Mouse (Mus musculus) adrenal gland, adult (tissue): ENCODE data around the gene H2-M5.

Source experiments
- DNase-seq, 2 experiments: peaks; one replicate each; pipeline ENCODE4 v3.0.0; 2022 to 2023; ENCODE audit warnings: low spot score in 1 of 2; ENCODE audit not compliant: inconsistent age in 2 of 2

The H2-M5 gene

DNA sequence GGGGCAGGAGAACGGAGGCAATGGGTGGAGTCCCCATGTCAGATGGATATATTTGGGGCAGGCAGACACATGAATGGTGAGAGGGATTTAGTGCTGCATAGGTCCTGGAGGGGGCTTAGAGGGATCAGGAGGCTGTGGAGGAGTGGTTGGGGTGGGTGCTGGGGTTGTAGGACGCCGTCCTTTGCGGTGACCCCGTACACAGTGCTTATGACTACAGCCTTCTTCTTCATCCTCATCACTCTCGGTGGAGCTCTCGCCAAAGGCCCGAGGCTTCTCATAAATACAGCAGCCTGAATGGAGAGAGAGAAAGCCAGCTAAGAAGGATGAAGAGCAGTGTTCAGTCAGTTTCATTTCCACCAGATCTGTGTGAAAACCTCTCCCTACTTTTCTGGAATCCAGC, 40.1 kb downstream of the H2-M5 start:
- DNase-seq, result no peak

DNA sequence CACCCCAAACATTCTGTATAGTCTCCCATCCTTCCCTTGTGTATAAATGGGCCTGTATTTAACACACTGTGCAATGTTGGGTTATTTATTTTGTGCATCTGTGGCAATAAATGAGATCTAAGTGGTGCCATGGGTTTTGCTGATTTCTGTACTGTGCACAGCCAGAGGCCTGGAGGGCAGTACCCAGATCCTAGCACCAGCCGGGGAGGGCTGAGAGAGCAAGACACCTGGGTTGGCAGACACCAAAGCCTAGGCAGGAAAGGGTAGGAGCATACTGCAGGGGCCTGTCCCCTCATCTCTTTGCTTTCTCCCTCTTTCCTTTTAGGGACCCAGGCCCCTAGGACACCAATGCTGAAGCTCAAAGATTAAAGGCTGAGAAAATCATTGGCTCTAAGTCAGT, 41.1 kb downstream of the H2-M5 start:
- no peak for DNase-seq

DNA sequence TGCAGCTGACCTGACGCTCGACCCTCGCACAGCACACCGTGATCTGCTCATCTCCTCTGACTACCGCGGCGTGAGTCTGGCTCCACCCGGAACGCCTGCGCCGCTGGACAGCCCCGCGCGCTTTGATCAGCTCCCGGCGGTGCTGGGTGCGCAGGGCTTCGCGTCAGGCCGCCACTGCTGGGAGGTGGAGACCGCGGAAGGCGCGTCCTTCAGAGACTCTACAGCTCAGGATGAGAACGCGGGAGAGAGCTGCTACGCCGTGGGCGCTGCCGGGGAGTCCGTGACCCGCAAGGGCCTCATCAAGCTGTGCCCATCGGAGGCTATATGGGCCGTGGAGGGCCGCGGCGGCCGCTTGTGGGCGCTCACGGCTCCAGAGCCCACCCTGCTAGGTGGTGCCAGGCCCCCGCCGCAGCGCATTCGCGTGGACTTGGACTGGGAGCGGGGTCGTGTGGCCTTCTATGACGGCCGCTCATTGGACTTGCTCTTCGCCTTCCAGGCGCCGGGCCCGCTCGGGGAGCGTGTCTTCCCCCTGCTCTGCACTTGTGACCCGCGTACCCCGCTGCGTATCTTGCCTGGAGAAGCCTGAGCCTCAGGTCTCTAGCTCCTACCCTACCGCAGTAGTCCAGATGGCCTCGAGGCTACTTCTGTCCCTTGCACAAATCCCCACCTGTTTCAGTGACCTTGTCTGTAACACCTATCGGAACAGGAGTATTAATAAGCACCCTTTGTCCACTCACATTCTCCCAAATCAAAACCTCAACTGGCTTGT, 42.1 kb downstream of the H2-M5 start:
- DNase-seq, result peak; percentile 81 to 91

DNA sequence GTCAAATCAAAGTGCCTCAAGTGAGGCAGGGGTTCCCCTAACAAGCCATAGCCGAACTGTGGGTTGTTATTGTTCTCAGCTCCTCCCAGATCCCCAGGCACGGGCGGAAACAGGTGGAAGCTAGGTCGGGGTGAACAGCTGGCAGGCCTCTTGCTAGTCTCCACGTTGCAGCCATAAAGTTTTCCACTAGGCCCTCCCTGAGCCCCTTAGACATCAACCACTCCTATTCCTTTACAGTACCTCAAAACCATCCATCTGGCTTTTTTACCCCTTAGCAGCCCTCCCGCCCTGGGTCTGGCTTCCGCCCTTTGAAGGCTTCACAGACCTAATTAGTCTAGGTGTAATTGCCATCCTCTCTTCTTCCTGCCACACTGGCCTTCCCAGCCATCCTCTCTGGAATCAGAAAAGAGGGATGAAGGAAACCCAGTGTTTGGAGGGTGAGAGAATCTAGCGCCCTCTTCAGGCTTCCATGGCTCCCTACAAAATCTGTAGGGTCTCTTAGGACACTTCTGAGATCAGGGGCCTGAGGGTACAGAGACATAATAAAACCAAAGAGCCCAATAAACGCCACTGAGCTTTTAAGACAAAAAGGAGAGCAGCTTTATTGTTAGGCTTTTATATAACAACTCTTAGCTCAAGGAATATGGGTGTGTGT, 45.1 kb downstream of the H2-M5 start:
- DNase-seq, result no peak

DNA sequence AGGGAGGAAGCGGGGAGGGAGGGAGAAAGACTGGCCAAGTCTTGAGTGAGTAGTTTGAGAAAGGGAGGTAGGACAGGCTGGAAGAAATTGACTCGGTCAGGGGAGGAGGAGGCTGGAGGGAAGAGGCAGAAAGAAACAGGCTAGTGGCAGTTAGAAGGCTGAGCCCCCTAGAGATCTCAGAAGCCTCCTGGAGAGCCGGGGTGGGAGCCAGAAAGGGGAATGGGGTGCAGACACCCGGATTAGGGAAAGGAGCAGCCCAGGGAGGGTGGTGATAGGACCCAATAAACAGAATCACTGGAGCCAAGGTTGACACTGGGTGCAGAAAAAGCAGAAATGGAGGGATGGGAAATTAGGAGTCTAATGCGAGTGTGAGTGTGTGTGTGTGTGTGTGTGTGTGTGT, 45.6 kb downstream of the H2-M5 start:
- DNase-seq, result no peak

DNA sequence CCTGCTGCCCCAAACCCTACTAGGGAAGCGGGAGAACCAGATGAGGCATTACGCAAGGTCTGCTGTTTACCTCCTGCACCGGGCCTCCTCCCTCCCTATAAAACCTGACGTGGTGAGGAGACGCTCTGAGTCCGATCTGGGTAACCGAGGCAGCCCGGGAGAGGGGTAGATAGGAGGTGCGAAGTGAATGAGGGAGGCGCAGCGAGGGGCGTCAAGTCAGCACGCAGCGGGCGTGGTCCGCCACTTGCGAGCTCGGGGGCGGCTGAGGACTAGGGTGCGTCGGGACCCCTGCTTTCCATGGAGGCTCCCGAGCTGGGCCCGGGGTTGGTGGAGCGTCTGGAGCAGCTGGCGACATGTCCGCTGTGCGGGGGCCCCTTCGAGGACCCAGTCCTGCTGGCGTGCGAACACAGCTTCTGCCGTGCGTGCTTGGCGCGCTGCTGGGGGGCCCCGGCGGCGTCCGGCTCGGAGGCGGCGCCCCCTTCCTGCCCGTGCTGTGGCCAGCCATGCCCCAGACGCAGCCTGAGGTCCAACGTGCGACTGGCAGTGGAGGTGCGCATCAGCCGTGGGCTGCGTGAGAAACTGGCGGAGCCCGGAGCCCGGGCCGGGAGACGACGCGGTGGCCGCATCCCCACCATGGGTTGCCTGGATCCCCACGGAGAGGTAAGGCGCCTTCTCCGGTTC, 46.4 kb downstream of the H2-M5 start, which contains the start of gene Rnf39:
Rnf39 (plus strand) TSS at position 128 of the 681 bp plus-strand sequence.
- peak in 1 of 2 experiments; percentile 56 for DNase-seq

DNA sequence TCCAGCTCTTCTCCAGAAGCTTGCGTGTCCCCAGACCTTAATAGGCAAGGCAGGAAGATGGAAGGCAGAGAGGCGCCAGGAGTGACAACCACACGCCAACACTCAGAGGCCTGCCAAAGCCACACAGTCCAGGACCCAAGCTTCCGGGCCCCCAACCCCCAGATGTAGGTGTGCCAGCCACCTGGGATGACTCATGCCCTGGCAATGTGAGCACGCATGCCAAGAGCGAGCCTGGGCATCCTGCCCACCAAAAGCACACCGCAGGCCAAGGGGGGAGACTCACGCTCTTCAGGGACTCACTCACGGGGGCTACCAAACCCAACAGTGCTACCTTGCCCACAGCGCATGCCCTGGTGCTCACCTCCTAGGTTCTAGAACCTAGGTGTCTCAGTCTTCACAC, 46.9 kb downstream of the H2-M5 start:
- DNase-seq, result peak; percentile 51 to 73

DNA sequence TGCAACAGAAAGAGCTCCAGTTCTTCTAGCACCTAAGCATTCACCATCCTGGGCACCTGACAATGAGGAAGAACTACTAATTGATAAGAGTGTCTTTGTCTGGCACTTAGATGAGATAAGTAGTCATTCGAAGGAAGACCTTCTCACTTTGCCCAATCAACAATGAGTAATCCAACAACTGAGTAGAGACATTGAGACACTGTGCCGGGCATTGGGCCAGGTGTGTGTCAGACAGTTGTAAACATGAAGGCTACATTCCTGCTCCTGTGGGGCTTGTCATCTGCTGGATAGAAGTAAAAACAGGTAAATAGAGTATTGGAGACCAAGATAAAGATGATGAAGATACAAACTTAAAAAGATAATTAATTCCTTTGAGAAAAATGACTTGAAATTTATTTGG, 51.3 kb downstream of the H2-M5 start:
- peak in 1 of 2 experiments; percentile 89 for DNase-seq
